Mouse (Mus musculus): ENCODE measurements around the gene Maz. TPM values are rescaled to one million over a fixed set of nuclear protein-coding genes. Genes with fewer than 3 reads are reported as not detected.
A peak's percentile ranks its signal among the peaks of the same experiment; 100 is the strongest.

Gene Maz
- polyA plus RNA-seq, 1 experiment from 2014 or later, result 44.7 TPM

DNA sequence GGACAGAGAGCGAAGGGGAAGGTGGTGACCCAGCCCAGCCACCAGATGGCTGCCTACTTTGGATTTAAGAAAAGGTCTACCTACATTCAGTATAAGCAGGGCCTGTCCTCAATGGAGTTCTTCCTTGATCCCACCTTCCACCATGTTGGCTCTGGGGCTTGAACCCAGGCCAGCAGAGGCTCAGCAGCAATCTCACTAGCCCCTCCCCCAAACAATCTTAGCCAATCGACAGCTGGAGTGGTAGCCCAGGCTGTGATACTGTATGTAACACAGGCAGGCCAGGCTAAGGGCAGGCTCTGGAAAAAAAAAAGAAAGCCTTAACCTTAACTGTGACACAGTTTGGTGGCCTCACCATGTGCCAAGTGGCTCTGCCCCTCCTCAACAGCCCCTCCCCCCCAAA, 15.1 kb downstream of the Maz start:
- Histone ChIP-seq H3K9me3 (ENCODE audit: control insufficient read depth, low read length) (no peaks in the 10 kb centered on the region), H3K27ac (replicated peaks in 1 of 2; ENCODE audit: control insufficient read depth in 1 of 2, insufficient read depth in 1 of 2, low read depth in 2 of 2, low read length in 2 of 2) (no peak overlapping the region), H3K36me3 (ENCODE audit: control insufficient read depth, insufficient read depth, low read length) (peaks cover 31% of the 10 kb centered on the region), H3K4me3 (ENCODE audit: control insufficient read depth in 1 of 2, insufficient read depth in 1 of 2, low read depth in 1 of 2, low read length in 2 of 2) (no peak overlapping the region), H3K27me3 (ENCODE audit: control insufficient read depth, insufficient read depth, low read length) (no peaks in the 10 kb centered on the region), H3K4me1 (ENCODE audit: control insufficient read depth in 2 of 2, insufficient read depth in 2 of 2, low read length in 2 of 2) (peaks cover 21 to 32% of the 10 kb centered on the region in 2 experiments), H3K4me2 (ENCODE audit: low read length) (no peak overlapping the region), H3K9ac (ENCODE audit: low read length) (no peak overlapping the region)
- 65% methylated on average over 2 of the region's 2 CpGs for WGBS
- ATAC-seq (ENCODE audit: insufficient number of reproducible peaks, insufficient read depth, low FRiP score, low read depth), result no peak

DNA sequence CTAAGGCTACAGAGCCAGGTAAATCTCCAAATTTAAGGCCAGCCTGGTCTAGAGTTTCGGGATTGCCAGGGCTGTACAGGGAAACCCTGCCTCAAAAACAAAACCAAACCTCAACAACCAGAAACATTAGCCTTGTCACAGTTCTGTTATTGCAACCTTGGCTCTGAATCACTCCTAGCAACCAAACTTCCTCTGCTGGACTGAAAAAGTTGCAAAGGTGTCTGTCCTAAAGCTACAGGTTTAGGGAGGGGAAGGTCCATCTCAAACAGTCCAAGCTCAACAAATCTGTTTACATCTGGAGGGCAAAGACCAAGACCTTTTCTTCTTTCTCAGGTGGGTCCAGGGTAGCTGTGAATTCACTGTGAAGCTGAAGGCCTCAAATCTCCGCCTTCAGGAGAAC, 15.8 kb downstream of the Maz start:
- H3K36me3 ChIP-seq (ENCODE audit: control insufficient read depth, insufficient read depth, low read length), result peaks cover 31% of the 10 kb centered on the region
- WGBS, result 96% methylated on average over 2 of the region's 2 CpGs
- no peak for ATAC-seq (ENCODE audit: insufficient number of reproducible peaks, insufficient read depth, low FRiP score, low read depth)

DNA sequence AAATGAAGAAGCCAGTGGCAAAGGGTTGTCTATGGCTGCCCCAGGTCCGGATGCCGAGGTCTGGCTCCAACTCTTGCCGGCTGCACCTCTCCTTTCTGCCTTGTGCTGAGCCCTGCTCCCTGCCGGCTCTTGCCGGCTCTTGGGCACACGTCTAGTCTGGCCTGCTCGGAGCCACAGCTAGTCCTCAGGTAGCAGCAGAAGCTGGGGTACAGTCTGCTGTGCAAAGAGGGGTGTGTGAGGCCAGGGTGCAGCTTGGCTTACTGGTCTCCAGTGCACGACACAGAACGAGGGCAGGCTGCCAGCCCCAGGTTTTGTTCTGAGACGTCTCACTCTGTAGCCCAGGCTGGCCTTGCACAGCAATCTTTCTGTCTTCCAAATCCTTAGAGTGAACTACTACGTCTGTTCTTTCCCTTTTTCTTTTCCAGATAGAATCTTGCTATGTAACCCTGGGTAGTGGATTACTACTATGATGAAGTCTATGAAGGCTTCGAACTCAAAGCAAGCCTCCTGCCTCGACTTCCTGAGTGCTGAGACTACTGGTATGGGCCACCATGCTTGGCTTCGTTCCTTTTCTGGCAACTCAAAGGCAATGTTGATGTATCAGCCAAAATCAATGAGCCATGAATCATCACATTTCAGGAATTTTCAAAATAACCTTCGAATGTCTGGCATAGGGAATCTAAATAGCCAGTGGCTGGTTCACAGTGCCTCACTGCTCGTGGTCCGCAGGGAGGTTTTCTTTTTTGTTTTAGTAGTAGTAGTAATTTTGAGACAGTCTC, 17.3 kb downstream of the Maz start:
- peaks cover 11 to 17% of the 10 kb centered on the region in 2 experiments for H3K4me1 ChIP-seq (ENCODE audit: control insufficient read depth in 2 of 2, insufficient read depth in 2 of 2, low read length in 2 of 2)
- peaks cover 17% of the 10 kb centered on the region for H3K36me3 ChIP-seq (ENCODE audit: control insufficient read depth, insufficient read depth, low read length)
- H3K4me3 ChIP-seq (ENCODE audit: control insufficient read depth in 1 of 2, insufficient read depth in 1 of 2, low read depth in 1 of 2, low read length in 2 of 2), result no peak overlapping the region
- WGBS, result 81% methylated on average over 17 of the region's 17 CpGs
- H3K27me3 ChIP-seq (ENCODE audit: control insufficient read depth, insufficient read depth, low read length), result no peaks in the 10 kb centered on the region
- H3K27ac ChIP-seq (replicated peaks in 1 of 2; ENCODE audit: control insufficient read depth in 1 of 2, insufficient read depth in 1 of 2, low read depth in 2 of 2, low read length in 2 of 2), result peak overlapping the region in 1 of 2 experiments; percentile 59; a peak in 1 of 4 replicates
- H3K9ac ChIP-seq (ENCODE audit: low read length), result no peak overlapping the region
- ATAC-seq (ENCODE audit: insufficient number of reproducible peaks, insufficient read depth, low FRiP score, low read depth), result no peak
- no peaks in the 10 kb centered on the region for H3K9me3 ChIP-seq (ENCODE audit: control insufficient read depth, low read length)
- H3K4me2 ChIP-seq (ENCODE audit: low read length), result no peak overlapping the region

More for the DNA sequence above, 15.8 kb downstream of the Maz start:
- Histone ChIP-seq H3K9ac (ENCODE audit: low read length) (no peak overlapping the region), H3K9me3 (ENCODE audit: control insufficient read depth, low read length) (no peaks in the 10 kb centered on the region), H3K4me2 (ENCODE audit: low read length) (no peak overlapping the region), H3K4me3 (ENCODE audit: control insufficient read depth in 1 of 2, insufficient read depth in 1 of 2, low read depth in 1 of 2, low read length in 2 of 2) (no peak overlapping the region), H3K27me3 (ENCODE audit: control insufficient read depth, insufficient read depth, low read length) (no peaks in the 10 kb centered on the region), H3K27ac (replicated peaks in 1 of 2; ENCODE audit: control insufficient read depth in 1 of 2, insufficient read depth in 1 of 2, low read depth in 2 of 2, low read length in 2 of 2) (no peak overlapping the region), H3K4me1 (ENCODE audit: control insufficient read depth in 2 of 2, insufficient read depth in 2 of 2, low read length in 2 of 2) (peaks cover 23 to 32% of the 10 kb centered on the region in 2 experiments)

DNA sequence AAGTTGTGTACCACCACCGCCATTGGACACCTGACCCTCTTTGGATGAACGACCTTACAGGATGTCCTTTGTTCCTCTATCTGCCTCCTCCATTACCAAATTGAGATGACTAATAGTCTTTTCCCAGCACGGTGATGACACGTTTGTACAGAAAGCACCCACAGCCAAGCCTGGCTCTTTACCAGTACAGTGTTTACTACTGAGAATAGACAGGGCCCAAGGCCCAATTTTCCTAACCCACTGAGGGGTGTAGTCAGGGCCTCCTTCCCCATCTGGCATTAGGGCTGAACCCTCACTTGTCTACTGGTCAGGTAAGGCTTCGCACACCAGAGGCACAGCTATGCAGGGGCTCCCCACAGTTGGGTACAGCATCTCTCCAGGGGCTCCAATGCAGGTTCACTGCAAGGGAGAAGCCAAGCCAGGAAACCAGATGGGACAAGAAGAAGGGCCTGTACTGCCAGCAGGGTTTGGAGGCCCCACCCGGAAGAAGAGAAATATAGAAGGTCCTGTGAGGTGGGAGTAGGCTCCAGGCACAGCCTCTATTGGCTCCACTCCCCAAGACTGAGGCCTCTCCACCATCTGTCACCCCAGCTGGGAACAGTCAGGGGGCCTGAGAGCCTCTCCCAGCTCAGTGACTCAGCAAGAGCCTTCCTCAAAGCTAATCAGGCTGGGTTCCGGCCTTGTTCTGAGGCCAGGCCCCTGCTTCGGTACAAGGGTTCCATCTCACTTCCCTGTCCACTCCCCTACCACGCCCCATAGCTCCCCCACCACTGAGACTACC, 18.4 kb downstream of the Maz start:
- H3K4me1 ChIP-seq (ENCODE audit: control insufficient read depth in 2 of 2, insufficient read depth in 2 of 2, low read length in 2 of 2), result peaks cover 9 to 10% of the 10 kb centered on the region in 2 experiments
- H3K27me3 ChIP-seq (ENCODE audit: control insufficient read depth, insufficient read depth, low read length), result no peaks in the 10 kb centered on the region
- WGBS, result 28% methylated on average over 9 of the region's 9 CpGs
- no peak overlapping the region for H3K4me2 ChIP-seq (ENCODE audit: low read length)
- ATAC-seq (ENCODE audit: insufficient number of reproducible peaks, insufficient read depth, low FRiP score, low read depth), result peak; percentile 64
- H3K36me3 ChIP-seq (ENCODE audit: control insufficient read depth, insufficient read depth, low read length), result peaks cover 14% of the 10 kb centered on the region
- peak overlapping the region; percentile 57 to 59 for H3K27ac ChIP-seq (replicated peaks in 1 of 2; ENCODE audit: control insufficient read depth in 1 of 2, insufficient read depth in 1 of 2, low read depth in 2 of 2, low read length in 2 of 2)
- H3K9me3 ChIP-seq (ENCODE audit: control insufficient read depth, low read length), result no peaks in the 10 kb centered on the region
- no peak overlapping the region for H3K4me3 ChIP-seq (ENCODE audit: control insufficient read depth in 1 of 2, insufficient read depth in 1 of 2, low read depth in 1 of 2, low read length in 2 of 2)
- peak overlapping the region; percentile 26; the same call in 1 of the 2 replicates for H3K9ac ChIP-seq (ENCODE audit: low read length)

DNA sequence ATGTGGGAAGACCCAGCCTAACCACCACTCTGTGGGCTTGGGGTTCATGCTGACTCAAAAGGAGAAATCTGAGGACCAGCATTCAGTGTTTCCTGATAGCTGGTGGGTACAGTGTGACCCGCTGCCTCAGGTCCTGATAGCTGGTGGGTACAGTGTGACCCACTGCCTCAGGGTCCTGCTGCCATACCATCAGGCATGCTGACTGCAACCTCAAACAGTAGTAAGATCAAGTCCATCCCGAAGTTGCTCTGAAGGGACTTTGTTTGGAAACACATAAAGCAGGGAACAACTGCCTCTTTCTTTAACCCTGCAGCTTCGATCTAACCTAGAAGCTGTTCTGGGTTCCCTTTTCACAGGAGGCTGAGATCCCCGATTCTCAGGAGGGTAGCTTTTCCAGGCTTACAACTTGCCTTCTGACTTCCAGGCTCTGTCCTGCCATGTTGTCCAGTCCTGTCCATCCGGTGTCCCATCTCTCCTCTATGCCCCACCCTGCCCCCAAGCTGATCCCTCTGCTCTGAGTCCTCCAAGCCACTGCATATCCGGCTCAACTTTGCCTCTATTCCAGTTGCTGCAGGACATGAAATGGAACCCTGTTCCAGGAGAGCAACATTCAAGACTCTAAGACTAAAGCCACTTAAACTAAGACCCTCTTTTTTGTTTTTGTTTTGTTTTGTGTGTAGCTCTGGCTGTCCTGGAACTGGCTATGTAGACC, 19.4 kb downstream of the Maz start:
- Histone ChIP-seq H3K4me2 (ENCODE audit: low read length) (no peak overlapping the region), H3K9ac (ENCODE audit: low read length) (no peak overlapping the region), H3K36me3 (ENCODE audit: control insufficient read depth, insufficient read depth, low read length) (peaks cover 4% of the 10 kb centered on the region; the same call in 1 of the 2 replicates), H3K4me3 (ENCODE audit: control insufficient read depth in 1 of 2, insufficient read depth in 1 of 2, low read depth in 1 of 2, low read length in 2 of 2) (no peak overlapping the region), H3K9me3 (ENCODE audit: control insufficient read depth, low read length) (no peaks in the 10 kb centered on the region), H3K27ac (replicated peaks in 1 of 2; ENCODE audit: control insufficient read depth in 1 of 2, insufficient read depth in 1 of 2, low read depth in 2 of 2, low read length in 2 of 2) (no peak overlapping the region), H3K4me1 (ENCODE audit: control insufficient read depth in 2 of 2, insufficient read depth in 2 of 2, low read length in 2 of 2) (peaks cover 8 to 9% of the 10 kb centered on the region in 2 experiments), H3K27me3 (ENCODE audit: control insufficient read depth, insufficient read depth, low read length) (no peaks in the 10 kb centered on the region)
- no peak for ATAC-seq (ENCODE audit: insufficient number of reproducible peaks, insufficient read depth, low FRiP score, low read depth)
- 84% methylated on average over 6 of the region's 6 CpGs for WGBS

DNA sequence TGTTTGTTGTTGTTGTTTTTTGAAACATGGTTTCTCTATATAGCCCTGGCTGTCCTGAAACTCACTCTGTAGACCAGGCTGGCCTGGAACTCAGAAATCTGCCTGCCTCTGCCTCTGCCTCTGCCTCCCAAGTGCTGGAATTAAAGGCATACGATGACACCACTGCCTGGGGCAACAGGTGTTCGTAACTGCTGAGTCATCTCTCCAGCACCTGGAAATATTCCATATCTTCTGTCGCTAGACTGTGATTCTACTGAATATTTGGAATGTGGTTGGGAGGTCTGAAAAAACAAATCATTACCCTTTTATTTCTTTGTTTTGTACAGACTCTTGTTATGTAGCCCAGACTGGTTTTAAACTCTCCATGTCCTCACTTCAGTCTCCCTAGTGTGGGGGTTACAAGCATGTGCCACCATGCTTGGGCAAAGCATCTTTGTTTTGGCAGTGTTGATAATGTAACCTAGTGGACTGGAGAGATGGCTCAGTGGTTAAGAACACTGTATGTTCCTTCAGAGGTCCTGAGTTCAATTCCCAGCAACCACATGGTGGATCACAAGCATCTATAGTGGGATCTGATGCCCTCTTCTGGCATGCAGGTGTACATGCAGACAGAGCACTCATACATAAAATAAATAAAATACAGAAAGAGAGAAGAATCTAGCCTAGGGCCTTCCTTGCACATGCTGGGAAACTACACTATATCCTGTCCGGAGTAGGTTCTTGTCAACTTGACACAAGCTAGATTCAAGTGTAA, 22.5 kb downstream of the Maz start:
- Histone ChIP-seq H3K36me3 (ENCODE audit: control insufficient read depth, insufficient read depth, low read length) (no peaks in the 10 kb centered on the region), H3K4me3 (ENCODE audit: control insufficient read depth in 1 of 2, insufficient read depth in 1 of 2, low read depth in 1 of 2, low read length in 2 of 2) (no peak overlapping the region), H3K27ac (replicated peaks in 1 of 2; ENCODE audit: control insufficient read depth in 1 of 2, insufficient read depth in 1 of 2, low read depth in 2 of 2, low read length in 2 of 2) (no peak overlapping the region), H3K9ac (ENCODE audit: low read length) (no peak overlapping the region), H3K27me3 (ENCODE audit: control insufficient read depth, insufficient read depth, low read length) (no peaks in the 10 kb centered on the region), H3K4me2 (ENCODE audit: low read length) (no peak overlapping the region), H3K4me1 (ENCODE audit: control insufficient read depth in 2 of 2, insufficient read depth in 2 of 2, low read length in 2 of 2) (peaks cover 8 to 9% of the 10 kb centered on the region in 2 experiments), H3K9me3 (ENCODE audit: control insufficient read depth, low read length) (no peaks in the 10 kb centered on the region)
- ATAC-seq (ENCODE audit: insufficient number of reproducible peaks, insufficient read depth, low FRiP score, low read depth), result no peak
- 82% methylated on average over 4 of the region's 4 CpGs for WGBS

DNA sequence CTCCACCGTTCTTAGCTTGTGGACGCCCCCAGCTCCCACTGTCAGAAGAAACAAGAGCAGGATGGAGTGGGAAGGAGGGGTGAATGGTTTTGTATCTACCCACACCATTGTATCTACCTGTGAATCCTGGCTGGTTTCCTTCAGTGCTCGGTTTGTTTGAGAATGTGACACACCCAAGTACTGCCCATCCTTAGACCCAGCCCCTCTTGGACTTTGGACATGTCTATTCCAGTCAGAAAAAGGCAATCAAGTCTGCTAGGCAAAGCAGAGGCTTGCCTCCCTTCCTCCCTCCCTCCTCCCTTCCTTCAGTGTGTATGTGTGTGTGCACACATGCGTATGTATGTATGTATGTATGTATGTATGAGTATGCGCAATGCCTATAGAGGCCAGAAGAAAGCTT, 23.2 kb downstream of the Maz start:
- H3K9me3 ChIP-seq (ENCODE audit: control insufficient read depth, low read length), result no peaks in the 10 kb centered on the region
- H3K27ac ChIP-seq (replicated peaks in 1 of 2; ENCODE audit: control insufficient read depth in 1 of 2, insufficient read depth in 1 of 2, low read depth in 2 of 2, low read length in 2 of 2), result no peak overlapping the region
- H3K9ac ChIP-seq (ENCODE audit: low read length), result no peak overlapping the region
- 90% methylated on average over 5 of the region's 5 CpGs for WGBS
- H3K4me1 ChIP-seq (ENCODE audit: control insufficient read depth in 2 of 2, insufficient read depth in 2 of 2, low read length in 2 of 2), result peaks cover 5 to 8% of the 10 kb centered on the region in 2 experiments
- H3K4me3 ChIP-seq (ENCODE audit: control insufficient read depth in 1 of 2, insufficient read depth in 1 of 2, low read depth in 1 of 2, low read length in 2 of 2), result no peak overlapping the region
- H3K4me2 ChIP-seq (ENCODE audit: low read length), result no peak overlapping the region
- H3K36me3 ChIP-seq (ENCODE audit: control insufficient read depth, insufficient read depth, low read length), result no peaks in the 10 kb centered on the region
- no peaks in the 10 kb centered on the region for H3K27me3 ChIP-seq (ENCODE audit: control insufficient read depth, insufficient read depth, low read length)
- ATAC-seq (ENCODE audit: insufficient number of reproducible peaks, insufficient read depth, low FRiP score, low read depth), result no peak
